Mouse (Mus musculus): ENCODE measurements around the gene Cisd1. TPM values are rescaled to one million over a fixed set of nuclear protein-coding genes. Genes with fewer than 3 reads are reported as not detected.

The Cisd1 gene
- total and polyA plus RNA-seq, 3 experiments: 81.8 to 111 (median 100) TPM

DNA sequence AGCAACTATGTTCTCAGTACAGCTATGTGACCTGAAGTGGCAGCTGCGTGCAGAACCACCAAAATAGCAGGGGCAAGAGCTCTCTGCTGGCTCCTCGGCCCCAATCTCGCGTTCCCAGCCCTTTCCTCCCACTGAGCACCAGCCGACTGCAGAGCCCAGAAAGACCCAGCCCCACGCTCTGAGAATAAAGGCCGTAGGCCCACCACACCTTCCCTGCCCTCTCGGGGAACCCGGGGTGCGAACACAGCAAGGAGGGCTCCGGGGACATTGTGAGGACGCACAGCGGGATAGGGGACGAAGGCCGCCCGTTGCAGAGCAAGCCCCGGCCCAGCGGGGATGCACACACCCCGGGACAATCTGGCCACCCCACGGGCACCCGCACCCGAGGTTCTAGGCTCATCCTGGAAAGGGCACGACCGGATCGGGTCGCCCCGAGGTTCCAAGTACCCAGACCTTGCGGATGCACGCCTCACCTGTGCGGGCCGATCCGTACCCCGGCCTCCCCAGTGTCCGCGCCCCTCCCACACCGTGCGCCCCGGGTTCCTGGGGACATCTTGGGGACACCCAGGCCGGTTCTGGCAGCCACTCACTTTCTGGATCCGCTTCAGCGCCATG, 60.1 kb downstream of the Cisd1 start:
- Histone ChIP-seq H3K9me3 (replicated peaks; ENCODE audit: low read length) (no peaks in the 10 kb centered on the region), H3K27ac (ENCODE audit: insufficient read depth, low read depth) (no peak overlapping the region), H3K4me2 (ENCODE audit: insufficient read depth, low read depth, poor library complexity, severe bottlenecking) (peak overlapping the region; percentile 92), H3K27me3 (replicated peaks) (peaks cover 29% of the 10 kb centered on the region), H3K36me3 (replicated peaks in 1 of 2; ENCODE audit: control insufficient read depth in 1 of 2, insufficient read depth in 1 of 2, low read length in 1 of 2) (peaks cover 0 to 7% of the 10 kb centered on the region in 2 experiments), H3K9ac (ENCODE audit: insufficient read depth, low read depth) (peak overlapping the region; percentile 45), H3K79me2 (replicated peaks; ENCODE audit: control insufficient read depth, extremely low read depth, insufficient read depth, poor library complexity, severe bottlenecking) (no peaks in the 10 kb centered on the region), H3K4me1 (ENCODE audit: control insufficient read depth in 1 of 2, insufficient read depth in 2 of 2) (peaks cover 2 to 17% of the 10 kb centered on the region in 2 experiments; a peak in 3 of 4 replicates), H3K4me3 (replicated peaks in 1 of 3; ENCODE audit: low read depth in 2 of 3, low read length in 2 of 3, poor library complexity in 1 of 3) (peak overlapping the region; percentile 66 to 86 (median 86))
- TF ChIP-seq ZKSCAN1 (IDR thresholded peaks at IDR 0.05; ENCODE audit: borderline replicate concordance, low read depth, low read length) (no peak), HCFC1 (IDR thresholded peaks at IDR 0.05; ENCODE audit: low read depth, low read length) (no peak), SMC3 (IDR thresholded peaks at IDR 0.05; ENCODE audit: low read depth, low read length) (no peak), ZC3H11A (IDR thresholded peaks at IDR 0.05; ENCODE audit: low read depth, low read length) (no peak), JUND (conservative IDR thresholded peaks at IDR 0.05; ENCODE audit: low read depth, low read length) (no peak), TCF12 (IDR thresholded peaks at IDR 0.05; ENCODE audit: low read depth, low read length) (no peak), CTCF (conservative IDR thresholded peaks at IDR 0.05 in 1 of 2, IDR thresholded peaks at IDR 0.05 in 1 of 2; ENCODE audit: low read depth in 2 of 2, low read length in 2 of 2) (no peak), KAT2A (IDR thresholded peaks at IDR 0.05; ENCODE audit: insufficient replicate concordance, low read length) (no peak), POLR2AphosphoS2 (IDR thresholded peaks at IDR 0.05; ENCODE audit: low read depth, low read length) (no peak), MAZ (IDR thresholded peaks at IDR 0.05; ENCODE audit: low read depth, low read length) (no peak), ZMIZ1 (IDR thresholded peaks at IDR 0.05; ENCODE audit: low read depth, low read length) (no peak), USF1 (IDR thresholded peaks at IDR 0.05; ENCODE audit: low read depth, low read length) (no peak), MAX (IDR thresholded peaks at IDR 0.05; ENCODE audit: low read length) (no peak), BHLHE40 (IDR thresholded peaks at IDR 0.05; ENCODE audit: low read depth, low read length) (no peak), TBP (conservative IDR thresholded peaks at IDR 0.05; ENCODE audit: low read depth, low read length) (no peak), USF2 (conservative IDR thresholded peaks at IDR 0.05; ENCODE audit: low read depth, low read length) (no peak), ETS1 (conservative IDR thresholded peaks at IDR 0.05; ENCODE audit: low read depth, low read length) (no peak), NRF1 (IDR thresholded peaks at IDR 0.05; ENCODE audit: low read depth, low read length) (no peak), SIN3A (IDR thresholded peaks at IDR 0.05; ENCODE audit: low read length) (no peak; the same call in 1 of the 2 replicates)
- no peak for DNase-seq (ENCODE audit: extremely low read depth)
- dilution Hi-C loops (cut with MboI; ENCODE audit: extremely low pct_ligation_motif_present, extremely low pct_unique_long_range_greater_than_20kb, low sequenced_read_pairs): no loop called here
- in situ Hi-C loops (cut with MboI; ENCODE audit: low pct_ligation_motif_present, low pct_unique_long_range_greater_than_20kb, low sequenced_read_pairs): no loop called here

GRCm38 (mm10) chr10:71284131-71284510, 60.6 kb downstream of the Cisd1 start:
- peak overlapping the region; percentile 66 to 86 (median 86) for H3K4me3 ChIP-seq (replicated peaks in 1 of 3; ENCODE audit: low read depth in 2 of 3, low read length in 2 of 3, poor library complexity in 1 of 3)
- dilution Hi-C loops (cut with MboI; ENCODE audit: extremely low pct_ligation_motif_present, extremely low pct_unique_long_range_greater_than_20kb, low sequenced_read_pairs): no loop called here
- in situ Hi-C loops (cut with MboI; ENCODE audit: low pct_ligation_motif_present, low pct_unique_long_range_greater_than_20kb, low sequenced_read_pairs): no loop called here

More at GRCm38 (mm10) chr10:71284131-71284510, 60.6 kb downstream of the Cisd1 start:
- H3K36me3 ChIP-seq (replicated peaks in 1 of 2; ENCODE audit: control insufficient read depth in 1 of 2, insufficient read depth in 1 of 2, low read length in 1 of 2): peaks cover 0 to 7% of the 10 kb centered on the region in 2 experiments
- peak overlapping the region; percentile 45 for H3K9ac ChIP-seq (ENCODE audit: insufficient read depth, low read depth)
- TF ChIP-seq USF2 (conservative IDR thresholded peaks at IDR 0.05; ENCODE audit: low read depth, low read length) (no peak), EP300 (IDR thresholded peaks at IDR 0.05; ENCODE audit: low read length) (no peak), BHLHE40 (IDR thresholded peaks at IDR 0.05; ENCODE audit: low read depth, low read length) (no peak), HCFC1 (IDR thresholded peaks at IDR 0.05; ENCODE audit: low read depth, low read length) (no peak), CTCF (conservative IDR thresholded peaks at IDR 0.05 in 1 of 2, IDR thresholded peaks at IDR 0.05 in 1 of 2; ENCODE audit: low read depth in 2 of 2, low read length in 2 of 2) (no peak), JUND (conservative IDR thresholded peaks at IDR 0.05; ENCODE audit: low read depth, low read length) (no peak), POLR2A (IDR thresholded peaks at IDR 0.05; ENCODE audit: low read depth, low read length) (no peak), NELFE (IDR thresholded peaks at IDR 0.05; ENCODE audit: low read depth, low read length) (no peak), IRF4 (IDR thresholded peaks at IDR 0.05; ENCODE audit: low read depth, low read length) (no peak), RCOR1 (conservative IDR thresholded peaks at IDR 0.05; ENCODE audit: low read depth, low read length) (no peak), MYC (IDR thresholded peaks at IDR 0.05; ENCODE audit: low read depth, low read length) (no peak), MEF2A (IDR thresholded peaks at IDR 0.05; ENCODE audit: borderline replicate concordance, low read depth, low read length) (no peak), TBP (conservative IDR thresholded peaks at IDR 0.05; ENCODE audit: low read depth, low read length) (no peak), MAZ (IDR thresholded peaks at IDR 0.05; ENCODE audit: low read depth, low read length) (no peak), ELF1 (IDR thresholded peaks at IDR 0.05; ENCODE audit: low read depth, low read length) (no peak), USF1 (IDR thresholded peaks at IDR 0.05; ENCODE audit: low read depth, low read length) (no peak), ZMIZ1 (IDR thresholded peaks at IDR 0.05; ENCODE audit: low read depth, low read length) (no peak), SMC3 (IDR thresholded peaks at IDR 0.05; ENCODE audit: low read depth, low read length) (no peak), E2F4 (IDR thresholded peaks at IDR 0.05; ENCODE audit: insufficient replicate concordance, low read depth, low read length) (no peak)
- H3K27ac ChIP-seq (ENCODE audit: insufficient read depth, low read depth): no peak overlapping the region
- peak overlapping the region; percentile 92 for H3K4me2 ChIP-seq (ENCODE audit: insufficient read depth, low read depth, poor library complexity, severe bottlenecking)
- H3K4me1 ChIP-seq (ENCODE audit: control insufficient read depth in 1 of 2, insufficient read depth in 2 of 2): peaks cover 2 to 17% of the 10 kb centered on the region in 2 experiments; a peak in 3 of 4 replicates
- H3K27me3 ChIP-seq (replicated peaks): peaks cover 29% of the 10 kb centered on the region
- no peak for DNase-seq (ENCODE audit: extremely low read depth)
- H3K9me3 ChIP-seq (replicated peaks; ENCODE audit: low read length): no peaks in the 10 kb centered on the region
- H3K79me2 ChIP-seq (replicated peaks; ENCODE audit: control insufficient read depth, extremely low read depth, insufficient read depth, poor library complexity, severe bottlenecking): no peaks in the 10 kb centered on the region

All from CH12.LX (cell line).